Mouse (Mus musculus): ENCODE measurements around the gene Mier3.

DNA sequence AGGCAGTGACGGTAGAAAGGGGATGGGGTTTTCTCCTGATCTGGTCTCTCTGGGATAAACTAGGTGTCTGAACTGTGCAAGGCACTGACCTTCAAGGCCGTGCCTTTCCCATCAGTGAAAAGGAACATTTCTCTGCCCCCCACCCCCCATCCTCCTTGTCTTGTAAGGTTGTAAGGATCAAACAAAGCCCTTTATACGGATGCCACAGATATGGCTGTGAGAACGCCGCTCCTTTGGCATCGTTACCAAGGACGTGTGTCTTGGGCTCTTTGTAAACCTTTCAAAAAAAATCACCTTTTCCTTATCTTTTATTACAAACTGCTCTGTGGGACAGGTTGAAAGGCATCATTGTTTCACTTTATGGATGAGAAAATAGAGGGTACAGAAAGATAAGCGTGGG is 21.3 kb upstream of the Mier3 start:
- TF ChIP-seq TAL1 (IDR thresholded peaks at IDR 0.05; ENCODE audit: low read length): no peak
- TF ChIP-seq GATA1 (IDR thresholded peaks at IDR 0.05; ENCODE audit: low read length): no peak
